Mouse (Mus musculus): ENCODE measurements around the gene Exoc3l.

Gene Exoc3l

GRCm38 (mm10) chr8:105268342-105269074 is 27.4 kb downstream of the Exoc3l start:
- DNase-seq (ENCODE audit: low spot score in 2 of 2): no peak

- no peak for DNase-seq (ENCODE audit: low spot score in 2 of 2)
Measured at GRCm38 (mm10) chr8:105266775-105267174, 29.1 kb downstream of the Exoc3l start.

GRCm38 (mm10) chr8:105265128-105265527 is 30.8 kb downstream of the Exoc3l start:
- DNase-seq (ENCODE audit: low spot score in 2 of 2): no peak

- peak; percentile 61 to 68 for DNase-seq (ENCODE audit: low spot score in 2 of 2)
Measured at GRCm38 (mm10) chr8:105264024-105264982, 31.6 kb downstream of the Exoc3l start, which contains the start of the genes Tradd and Fbxl8. Gene Tradd (minus strand): TSS chr8:105264609. Gene Fbxl8 (plus strand): TSS chr8:105264648.

- DNase-seq (ENCODE audit: low spot score in 2 of 2): no peak
Measured at GRCm38 (mm10) chr8:105263244-105263912, 32.5 kb downstream of the Exoc3l start.

- no peak for DNase-seq (ENCODE audit: low spot score in 2 of 2)
Measured at GRCm38 (mm10) chr8:105261326-105261980, 34.4 kb downstream of the Exoc3l start.

GRCm38 (mm10) chr8:105260371-105261099 is 35.4 kb downstream of the Exoc3l start:
- no peak for DNase-seq (ENCODE audit: low spot score in 2 of 2)

GRCm38 (mm10) chr8:105259721-105260320 is 36.1 kb downstream of the Exoc3l start:
- peak; percentile 59 to 79 for DNase-seq (ENCODE audit: low spot score in 2 of 2)

GRCm38 (mm10) chr8:105258911-105259720 is 36.8 kb downstream of the Exoc3l start:
- no peak for DNase-seq (ENCODE audit: low spot score in 2 of 2)

GRCm38 (mm10) chr8:105257318-105258114 is 38.4 kb downstream of the Exoc3l start:
- DNase-seq (ENCODE audit: low spot score in 2 of 2): no peak

- DNase-seq (ENCODE audit: low spot score in 2 of 2): peak in 1 of 2 experiments; percentile 48
Measured at GRCm38 (mm10) chr8:105254966-105255350, 40.9 kb downstream of the Exoc3l start, which contains the start of gene B3gnt9. Gene B3gnt9 (minus strand): TSS chr8:105255153.

GRCm38 (mm10) chr8:105254152-105254965 is 41.5 kb downstream of the Exoc3l start:
- peak; percentile 81 to 88 for DNase-seq (ENCODE audit: low spot score in 2 of 2)

- no peak for DNase-seq (ENCODE audit: low spot score in 2 of 2)
Measured at GRCm38 (mm10) chr8:105253766-105254151, 42.1 kb downstream of the Exoc3l start.

- no peak for DNase-seq (ENCODE audit: low spot score in 2 of 2)
Measured at GRCm38 (mm10) chr8:105252680-105253537, 43.0 kb downstream of the Exoc3l start.

GRCm38 (mm10) chr8:105251954-105252353 is 43.9 kb downstream of the Exoc3l start:
- no peak for DNase-seq (ENCODE audit: low spot score in 2 of 2)

GRCm38 (mm10) chr8:105241016-105241415 is 54.9 kb downstream of the Exoc3l start:
- DNase-seq (ENCODE audit: low spot score in 2 of 2): no peak
